Mouse (Mus musculus): ENCODE measurements around the gene Dolpp1. TPM values are rescaled to one million over a fixed set of nuclear protein-coding genes. Genes with fewer than 3 reads are reported as not detected.

The Dolpp1 gene
- polyA plus RNA-seq, 1 experiment from 2014 or later, result 12.2 TPM

GRCm38 (mm10) chr2:30355861-30356260 is 36.2 kb upstream of the Dolpp1 start:
- ATAC-seq (no peak), DNase-seq (no peak)
- 57% methylated on average over 4 of the region's 4 CpGs for WGBS (ENCODE audit: insufficient replicate concordance)
- Histone ChIP-seq H3K36me3 (replicated peaks; ENCODE audit: insufficient read depth, low read length) (peaks cover 12% of the 10 kb centered on the region), H3K9me3 (ENCODE audit: low read length) (no peaks in the 10 kb centered on the region), H3K27me3 (ENCODE audit: insufficient read depth, low read length) (no peaks in the 10 kb centered on the region), H3K4me2 (ENCODE audit: low read depth, low read length) (no peak overlapping the region), H3K4me3 (ENCODE audit: low read depth, low read length) (no peak overlapping the region), H3K4me1 (ENCODE audit: insufficient read depth) (peaks cover 10% of the 10 kb centered on the region), H3K27ac (ENCODE audit: low read depth) (no peak overlapping the region), H3K9ac (replicated peaks) (no peak overlapping the region)
- TF ChIP-seq CTCF (IDR thresholded peaks at IDR 0.05; ENCODE audit: low read depth) (no peak), EP300 (IDR thresholded peaks at IDR 0.05; ENCODE audit: low read depth) (no peak)

GRCm38 (mm10) chr2:30356266-30356665 is 35.8 kb upstream of the Dolpp1 start:
- H3K27ac ChIP-seq (ENCODE audit: low read depth), result no peak overlapping the region
- no peak for TF ChIP-seq CTCF (IDR thresholded peaks at IDR 0.05; ENCODE audit: low read depth)
- TF ChIP-seq EP300 (IDR thresholded peaks at IDR 0.05; ENCODE audit: low read depth), result no peak
- H3K4me1 ChIP-seq (ENCODE audit: insufficient read depth), result peaks cover 10% of the 10 kb centered on the region
- peaks cover 12% of the 10 kb centered on the region for H3K36me3 ChIP-seq (replicated peaks; ENCODE audit: insufficient read depth, low read length)
- H3K27me3 ChIP-seq (ENCODE audit: insufficient read depth, low read length), result no peaks in the 10 kb centered on the region
- no peak overlapping the region for H3K4me2 ChIP-seq (ENCODE audit: low read depth, low read length)
- WGBS (ENCODE audit: insufficient replicate concordance), result 69% methylated on average over 4 of the region's 4 CpGs
- H3K9me3 ChIP-seq (ENCODE audit: low read length), result no peaks in the 10 kb centered on the region
- no peak for DNase-seq
- no peak overlapping the region for H3K4me3 ChIP-seq (ENCODE audit: low read depth, low read length)
- no peak overlapping the region for H3K9ac ChIP-seq (replicated peaks)
- ATAC-seq, result no peak

DNA sequence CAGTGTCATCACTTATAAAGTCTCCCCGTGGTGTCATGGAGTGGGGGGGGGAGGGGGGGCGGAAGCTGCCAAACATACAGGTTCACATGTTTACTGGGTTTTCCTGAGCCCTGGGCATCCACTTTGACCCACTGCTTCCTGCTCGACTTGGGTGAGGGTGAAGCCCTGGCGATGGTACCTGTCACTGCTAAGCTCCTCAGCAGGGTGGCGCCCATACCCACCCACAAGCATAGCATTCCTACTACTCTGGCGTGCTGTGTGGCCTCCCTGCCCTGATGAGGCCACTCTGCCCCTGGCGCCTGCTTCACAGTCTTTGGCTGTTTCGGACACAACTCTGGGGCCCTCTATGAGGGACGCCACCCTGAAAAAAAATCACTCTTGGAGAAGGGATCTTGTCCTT is 35.1 kb upstream of the Dolpp1 start:
- no peaks in the 10 kb centered on the region for H3K27me3 ChIP-seq (ENCODE audit: insufficient read depth, low read length)
- peaks cover 12% of the 10 kb centered on the region for H3K36me3 ChIP-seq (replicated peaks; ENCODE audit: insufficient read depth, low read length)
- H3K27ac ChIP-seq (ENCODE audit: low read depth), result no peak overlapping the region
- no peaks in the 10 kb centered on the region for H3K9me3 ChIP-seq (ENCODE audit: low read length)
- H3K9ac ChIP-seq (replicated peaks), result no peak overlapping the region
- ATAC-seq (no peak), DNase-seq (no peak)
- H3K4me1 ChIP-seq (ENCODE audit: insufficient read depth), result peaks cover 10% of the 10 kb centered on the region
- TF ChIP-seq CTCF (IDR thresholded peaks at IDR 0.05; ENCODE audit: low read depth) (no peak), EP300 (IDR thresholded peaks at IDR 0.05; ENCODE audit: low read depth) (no peak)
- 69% methylated on average over 9 of the region's 9 CpGs for WGBS (ENCODE audit: insufficient replicate concordance)
- no peak overlapping the region for H3K4me3 ChIP-seq (ENCODE audit: low read depth, low read length)
- no peak overlapping the region for H3K4me2 ChIP-seq (ENCODE audit: low read depth, low read length)

DNA sequence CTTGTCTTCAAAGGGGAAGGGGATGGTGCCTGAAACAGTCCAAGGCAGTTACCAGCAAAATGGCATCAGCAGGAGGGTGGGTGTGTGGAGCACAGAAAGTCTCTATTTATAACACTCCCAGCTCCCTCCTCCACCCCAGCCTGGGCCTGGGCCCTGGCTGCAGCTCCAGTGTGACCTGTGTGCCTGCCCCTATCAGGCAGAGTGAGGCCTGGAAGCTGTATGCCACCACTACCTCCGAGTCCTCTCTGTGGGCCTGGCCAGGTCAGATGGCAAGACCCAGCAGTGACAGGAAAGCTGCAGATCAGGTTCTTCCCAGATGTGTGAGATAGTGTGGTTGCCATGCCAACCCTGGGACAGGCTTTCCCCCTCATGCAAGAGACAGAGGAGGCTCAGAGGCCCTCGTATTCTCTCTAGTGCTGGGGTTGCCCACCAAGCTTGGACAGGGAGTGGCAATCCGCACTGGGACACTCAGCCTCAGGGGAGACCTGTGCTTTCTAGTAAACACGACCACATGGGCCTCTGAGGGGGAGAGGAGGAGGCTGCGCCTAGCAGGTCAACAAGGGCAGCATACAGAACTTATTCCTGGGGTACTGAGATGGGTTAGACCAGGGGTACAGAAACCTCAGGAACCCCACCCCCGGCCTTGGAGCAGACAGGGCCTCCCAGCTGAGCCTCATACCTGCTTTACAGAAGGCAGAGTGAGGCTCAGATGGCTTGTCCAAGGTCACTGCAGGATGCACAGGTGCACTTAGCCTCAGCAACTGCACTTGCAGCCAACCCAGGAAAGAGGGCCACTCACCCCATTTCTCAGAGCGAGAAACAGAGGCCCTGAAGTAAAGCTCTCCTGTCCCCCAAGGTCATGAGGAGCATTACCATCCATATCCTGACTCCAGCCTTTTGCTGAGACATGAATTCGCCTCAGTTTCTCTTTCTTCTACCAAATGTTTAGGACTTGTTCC is 34.2 kb upstream of the Dolpp1 start:
- H3K4me3 ChIP-seq (ENCODE audit: low read depth, low read length), result peak overlapping the region; percentile 79
- no peak overlapping the region for H3K27ac ChIP-seq (ENCODE audit: low read depth)
- no peaks in the 10 kb centered on the region for H3K9me3 ChIP-seq (ENCODE audit: low read length)
- ATAC-seq (no peak), DNase-seq (no peak)
- peak overlapping the region; percentile 75 for H3K9ac ChIP-seq (replicated peaks)
- TF ChIP-seq EP300 (IDR thresholded peaks at IDR 0.05; ENCODE audit: low read depth) (no peak), CTCF (IDR thresholded peaks at IDR 0.05; ENCODE audit: low read depth) (no peak)
- peaks cover 10% of the 10 kb centered on the region for H3K4me1 ChIP-seq (ENCODE audit: insufficient read depth)
- H3K4me2 ChIP-seq (ENCODE audit: low read depth, low read length), result peak overlapping the region; percentile 98
- H3K36me3 ChIP-seq (replicated peaks; ENCODE audit: insufficient read depth, low read length), result peaks cover 10% of the 10 kb centered on the region
- no peaks in the 10 kb centered on the region for H3K27me3 ChIP-seq (ENCODE audit: insufficient read depth, low read length)
- WGBS (ENCODE audit: insufficient replicate concordance), result 49% methylated on average over 8 of the region's 8 CpGs

- DNase-seq, result peak; percentile 90
- Histone ChIP-seq H3K27ac (ENCODE audit: low read depth) (peak within 1 kb of the TSS; percentile 55), H3K9me3 (ENCODE audit: low read length) (no peaks in the 10 kb centered on the region), H3K36me3 (replicated peaks; ENCODE audit: insufficient read depth, low read length) (peaks cover under 1% of the 10 kb centered on the region; the same call in 1 of the 2 replicates), H3K9ac (replicated peaks) (peak within 1 kb of the TSS; percentile 75), H3K27me3 (ENCODE audit: insufficient read depth, low read length) (no peaks in the 10 kb centered on the region), H3K4me2 (ENCODE audit: low read depth, low read length) (peak within 1 kb of the TSS; percentile 98), H3K4me3 (ENCODE audit: low read depth, low read length) (peak within 1 kb of the TSS; percentile 79), H3K4me1 (ENCODE audit: insufficient read depth) (peaks cover 13% of the 10 kb centered on the region)
- no peak for TF ChIP-seq EP300 (IDR thresholded peaks at IDR 0.05; ENCODE audit: low read depth)
- TF ChIP-seq CTCF (IDR thresholded peaks at IDR 0.05; ENCODE audit: low read depth), result peak; percentile 50
- ATAC-seq, result peak; percentile 78
- WGBS (ENCODE audit: insufficient replicate concordance), result 2% methylated on average over 49 of the region's 73 CpGs
These were observed 33.2 kb upstream of the Dolpp1 start, which contains the start of gene Sh3glb2 for GRCm38 (mm10) chr2:30358533-30359531. Gene Sh3glb2 (minus strand): TSS chr2:30359337.

Measured in liver, postnatal 0 days (tissue).